Mouse (Mus musculus): ENCODE measurements around the gene Sash3. TPM values are rescaled to one million over a fixed set of nuclear protein-coding genes. Genes with fewer than 3 reads are reported as not detected.
"Not testable (repeated sequence)": the region's sequence is repeated elsewhere in the genome, so short reads cannot be mapped to it uniquely, and the experiment has no call there.

Gene Sash3
- polyA plus RNA-seq, 1 experiment: 14.6 TPM

DNA sequence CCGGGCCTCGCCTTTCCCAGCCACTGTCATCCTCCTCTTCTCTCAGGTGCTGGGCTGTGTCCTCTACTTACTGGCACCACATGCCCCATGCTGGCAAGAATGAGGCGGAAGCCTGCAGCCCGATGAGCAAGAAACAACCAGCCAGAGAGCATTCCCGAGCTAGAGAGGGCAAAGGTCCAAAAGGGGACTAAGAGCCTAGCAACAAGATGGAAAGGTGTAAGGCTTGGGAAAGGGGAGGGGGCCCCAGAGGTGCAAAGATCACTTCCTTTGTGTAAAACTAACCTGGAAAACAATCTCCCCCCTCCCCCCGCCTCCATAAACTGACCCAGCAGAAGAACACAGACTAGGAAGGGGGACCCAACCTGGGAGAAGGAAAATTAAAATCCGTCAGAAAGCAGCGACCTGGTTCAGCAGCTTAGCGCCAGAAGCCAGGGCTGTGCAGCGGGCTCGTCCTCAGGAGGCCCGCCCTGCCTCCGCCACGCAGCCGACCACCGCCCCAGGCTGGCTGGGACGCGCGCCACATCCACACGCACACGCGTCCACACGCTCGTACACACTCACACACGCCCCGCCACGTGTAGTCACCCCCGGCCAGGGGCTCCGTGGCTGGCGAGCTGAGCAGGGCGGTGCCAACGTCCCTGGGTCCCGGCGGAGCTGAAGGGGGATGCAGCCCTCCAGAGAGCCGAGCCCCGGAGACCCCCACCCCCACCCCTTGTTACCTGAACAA is 61.7 kb downstream of the Sash3 start:
- 17% methylated on average over 36 of the region's 36 CpGs for WGBS
- TF ChIP-seq POLR2A (IDR thresholded peaks at IDR 0.05; ENCODE audit: borderline replicate concordance, extremely low read depth, low read depth, low read length) (no peak), CTCF (IDR thresholded peaks at IDR 0.05; ENCODE audit: insufficient read depth, low read length) (no peak)
- Histone ChIP-seq H3K4me3 (replicated peaks; ENCODE audit: extremely low read depth, low read depth, low read length) (peak overlapping the region; percentile 93), H3K4me1 (ENCODE audit: control insufficient read depth, insufficient read depth, low read length) (no peaks in the 10 kb centered on the region; the same call in 1 of the 2 replicates)
- DNase-seq: peak; percentile 12

- no peak for TF ChIP-seq CTCF (IDR thresholded peaks at IDR 0.05; ENCODE audit: insufficient read depth, low read length)
- peak; percentile 46; the same call in 1 of the 2 replicates for TF ChIP-seq POLR2A (IDR thresholded peaks at IDR 0.05; ENCODE audit: borderline replicate concordance, extremely low read depth, low read depth, low read length)
- Histone ChIP-seq H3K4me3 (replicated peaks; ENCODE audit: extremely low read depth, low read depth, low read length) (peak within 1 kb of the TSS; percentile 93), H3K4me1 (ENCODE audit: control insufficient read depth, insufficient read depth, low read length) (no peaks in the 10 kb centered on the region)
- DNase-seq: peak; percentile 84
- WGBS: 21% methylated on average over 34 of the region's 34 CpGs
Measured at GRCm38 (mm10) chrX:48208519-48209185, 62.4 kb downstream of the Sash3 start, which contains the start of gene Zdhhc9. Gene Zdhhc9, minus strand, starts transcription at chrX:48208878.

DNA sequence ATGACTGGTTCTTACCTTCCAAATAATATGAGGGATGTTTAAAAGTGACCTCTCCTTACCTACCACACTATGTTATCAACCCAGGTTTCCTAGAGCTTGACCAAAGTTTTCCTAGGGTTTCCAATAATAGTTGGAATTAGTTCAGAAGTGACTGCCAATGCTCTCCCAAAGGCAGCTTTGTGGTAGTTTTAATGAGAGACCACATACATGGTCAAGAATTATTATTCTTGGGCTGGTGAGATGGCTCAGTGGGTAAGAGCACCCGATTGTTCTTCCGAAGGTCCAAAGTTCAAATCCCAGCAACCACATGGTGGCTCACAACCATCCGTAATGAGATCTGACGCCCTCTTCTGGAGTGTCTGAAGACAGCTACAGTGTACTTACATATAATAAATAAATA is 63.5 kb downstream of the Sash3 start:
- WGBS: 78% methylated on average over 4 of the region's 4 CpGs
- not testable (repeated sequence) for DNase-seq; H3K4me1 ChIP-seq (ENCODE audit: control insufficient read depth, insufficient read depth, low read length); H3K4me3 ChIP-seq (replicated peaks; ENCODE audit: extremely low read depth, low read depth, low read length)

Other genes starting within 250 kb of the Sash3 start
- gene Ocrl, start 234.0 kb upstream of the Sash3 start, polyA plus RNA-seq (2012; rRNA removed): 8.6 and 15.4 TPM in 2 replicates
- gene Apln, start 111.6 kb upstream of the Sash3 start, polyA plus RNA-seq (2012; rRNA removed): 25.1 and 27.5 TPM in 2 replicates
- gene Xpnpep2, start 37.7 kb upstream of the Sash3 start, polyA plus RNA-seq (2012; rRNA removed): 3.5 and 9.1 TPM in 2 replicates
- gene Zdhhc9, start 62.4 kb downstream of the Sash3 start, polyA plus RNA-seq (2012; rRNA removed): 21.6 and 31.0 TPM in 2 replicates
- 1.8 and 2.9 TPM in 2 replicates for gene Utp14a, start 110.4 kb downstream of the Sash3 start, polyA plus RNA-seq (2012; rRNA removed)
- gene Bcorl1, start 194.9 kb downstream of the Sash3 start, polyA plus RNA-seq (2012; rRNA removed): 4.5 and 5.7 TPM in 2 replicates

All from lung, adult 2 months (tissue).